Mouse (Mus musculus): ENCODE data around the gene Mettl6. TPM values are rescaled to one million over a fixed set of nuclear protein-coding genes. Genes with fewer than 3 reads are reported as not detected.
"Not testable (repeated sequence)": the region's sequence is repeated elsewhere in the genome, so short reads cannot be mapped to it uniquely, and the experiment has no call there.

The Mettl6 gene
- total RNA-seq, 2 experiments from 2014 or later = 13.8 to 24.1 TPM

DNA sequence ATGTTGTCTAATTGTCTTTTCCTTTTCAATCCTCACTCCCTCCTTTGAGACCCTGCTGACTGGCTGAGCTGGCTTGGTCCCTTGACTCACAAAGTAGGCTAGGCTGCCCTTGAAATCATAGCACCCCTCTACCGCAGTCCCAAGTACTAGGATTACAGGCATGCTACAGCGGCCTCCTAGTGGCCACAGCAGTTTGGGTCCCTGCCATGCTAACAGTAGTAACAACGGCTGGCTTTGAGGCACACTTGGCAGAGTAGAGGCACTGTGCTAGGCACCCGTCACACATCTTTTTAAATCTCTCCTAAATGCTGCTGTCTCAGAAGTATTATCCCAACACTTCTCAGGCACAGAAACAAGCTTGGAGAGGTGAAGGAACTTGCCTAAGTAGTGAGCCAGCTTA, 8.4 kb downstream of the Mettl6 start:
- no peak for ATAC-seq (replicated peaks; ENCODE audit: low FRiP score, poor library complexity, severe bottlenecking)

DNA sequence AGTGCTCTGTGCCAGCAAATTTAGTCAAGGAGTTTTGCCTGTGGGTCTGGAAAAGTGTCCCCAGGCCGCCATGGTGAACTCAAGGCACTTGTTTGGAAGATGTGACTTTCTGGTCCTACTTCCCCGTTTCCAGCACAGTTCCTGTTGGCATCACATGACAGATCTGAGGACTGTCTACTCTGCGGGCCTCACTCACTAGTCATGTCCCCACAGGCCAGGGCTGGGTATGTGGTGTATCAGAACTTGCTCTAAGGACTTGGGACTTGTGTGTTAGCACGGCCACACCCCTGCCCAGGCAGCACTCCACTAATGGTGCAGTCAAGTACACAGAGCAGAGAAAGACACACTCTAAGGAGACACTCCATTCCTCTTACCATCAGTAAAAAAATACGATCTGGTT, 12.4 kb downstream of the Mettl6 start:
- ATAC-seq (replicated peaks; ENCODE audit: low FRiP score, poor library complexity, severe bottlenecking) = no peak

DNA sequence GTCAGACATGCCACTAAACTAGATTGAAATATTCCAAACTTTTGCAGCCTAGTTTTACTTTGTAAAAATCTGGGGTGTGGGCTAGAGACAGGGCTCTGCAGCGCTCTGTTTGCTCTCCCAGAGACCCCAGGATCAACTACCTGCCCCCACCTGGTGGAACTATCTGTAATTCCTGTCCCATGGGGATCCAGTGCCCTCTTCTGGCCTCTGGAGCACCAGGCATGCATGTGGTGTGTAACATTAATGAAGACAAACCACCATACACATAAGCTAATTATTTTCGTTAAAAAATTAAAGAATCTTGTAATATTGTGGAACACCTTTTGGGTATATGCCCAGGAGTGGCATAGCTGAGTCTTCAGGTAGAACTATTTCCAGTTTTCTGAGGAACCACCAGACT, 21.5 kb downstream of the Mettl6 start:
- no peak for ATAC-seq (replicated peaks; ENCODE audit: low FRiP score, poor library complexity, severe bottlenecking)

DNA sequence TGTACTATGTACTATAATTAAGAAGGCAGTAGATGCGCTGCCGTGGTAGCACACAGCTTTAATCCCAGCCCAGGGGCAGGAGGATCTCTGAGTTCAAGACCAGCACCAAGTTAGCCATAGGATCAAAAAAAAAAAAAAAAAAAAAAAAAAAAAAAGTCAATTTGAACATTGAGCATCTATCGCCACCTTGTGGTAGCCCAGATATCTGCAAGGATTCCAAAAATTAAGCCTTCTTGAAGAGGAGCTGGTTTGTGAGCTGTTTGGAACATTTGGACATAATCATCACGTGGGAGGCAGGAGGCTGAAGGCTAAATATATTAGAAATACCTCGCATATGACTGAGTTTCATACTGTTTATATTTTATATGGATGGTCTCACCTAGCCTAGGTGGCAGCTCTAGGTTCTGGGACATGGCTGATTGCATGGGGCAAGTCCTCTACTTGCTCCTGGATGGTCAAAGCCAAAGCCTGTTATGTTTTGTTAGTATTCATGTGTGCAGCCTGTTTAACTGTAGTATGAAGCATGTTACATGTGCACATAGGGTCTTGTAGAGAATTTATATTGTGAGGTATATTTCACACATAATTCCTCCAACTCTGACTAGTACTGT, 22.3 kb downstream of the Mettl6 start:
- peak; percentile 74 for ATAC-seq (replicated peaks; ENCODE audit: low FRiP score, poor library complexity, severe bottlenecking)

DNA sequence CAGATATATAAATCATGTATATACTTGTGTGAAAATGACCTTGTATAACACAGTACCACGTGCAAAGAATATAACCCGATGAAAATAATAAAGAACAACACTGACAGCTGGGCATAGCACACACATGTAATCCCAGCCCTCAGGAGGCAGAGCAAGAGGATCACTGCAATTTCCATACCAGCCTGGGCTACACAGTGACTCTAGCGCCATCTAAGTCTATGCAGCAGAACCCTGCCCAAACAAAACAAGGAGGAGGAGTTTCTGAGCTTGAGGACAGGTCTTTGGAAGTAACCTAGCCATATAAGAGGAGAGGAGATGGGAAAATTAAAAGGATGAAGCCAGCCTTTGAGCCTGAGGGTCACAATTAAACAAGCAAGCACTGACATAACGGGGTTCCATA, 25.1 kb downstream of the Mettl6 start:
- ATAC-seq (replicated peaks; ENCODE audit: low FRiP score, poor library complexity, severe bottlenecking) = no peak

DNA sequence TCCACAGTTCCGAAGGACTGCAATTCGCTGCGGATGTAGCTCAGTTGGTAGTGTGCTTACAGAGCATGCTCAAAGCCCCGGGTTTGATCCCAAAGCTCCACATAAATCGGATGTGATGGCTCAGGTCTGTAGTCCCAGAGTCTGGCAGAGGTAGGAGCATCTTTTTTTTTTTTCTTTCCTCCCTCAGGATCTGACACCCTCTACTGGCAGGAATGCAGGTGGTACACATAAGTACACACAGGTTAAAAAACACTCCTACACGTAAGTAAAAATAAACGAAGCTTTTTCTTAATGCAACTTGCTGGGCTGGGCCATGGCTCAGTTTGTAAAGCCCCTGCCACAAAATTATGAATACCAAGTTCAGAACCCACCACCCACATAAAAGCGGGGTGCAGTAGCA, 30.7 kb downstream of the Mettl6 start:
- no peak for ATAC-seq (replicated peaks; ENCODE audit: low FRiP score, poor library complexity, severe bottlenecking)

DNA sequence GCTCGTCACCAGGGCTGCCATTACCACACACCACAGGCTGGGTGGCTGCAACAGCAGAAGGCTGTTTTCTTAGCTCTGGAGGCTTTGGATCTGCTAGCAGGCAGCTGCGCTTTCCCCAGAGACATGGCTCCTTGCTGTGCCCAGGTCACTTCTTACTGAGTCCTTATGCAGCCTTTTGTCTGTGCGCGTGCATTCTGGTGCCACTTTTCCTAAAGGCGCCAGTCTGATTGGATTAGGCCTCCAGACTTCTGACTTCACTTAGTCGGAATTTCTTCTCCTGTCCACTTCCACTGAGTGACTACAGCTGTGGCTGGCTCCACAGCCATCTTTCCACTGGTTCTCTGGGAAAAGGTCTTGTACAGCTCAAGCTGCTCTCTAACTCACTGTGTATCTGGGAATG, 32.0 kb downstream of the Mettl6 start:
- no peak for ATAC-seq (replicated peaks; ENCODE audit: low FRiP score, poor library complexity, severe bottlenecking)

DNA sequence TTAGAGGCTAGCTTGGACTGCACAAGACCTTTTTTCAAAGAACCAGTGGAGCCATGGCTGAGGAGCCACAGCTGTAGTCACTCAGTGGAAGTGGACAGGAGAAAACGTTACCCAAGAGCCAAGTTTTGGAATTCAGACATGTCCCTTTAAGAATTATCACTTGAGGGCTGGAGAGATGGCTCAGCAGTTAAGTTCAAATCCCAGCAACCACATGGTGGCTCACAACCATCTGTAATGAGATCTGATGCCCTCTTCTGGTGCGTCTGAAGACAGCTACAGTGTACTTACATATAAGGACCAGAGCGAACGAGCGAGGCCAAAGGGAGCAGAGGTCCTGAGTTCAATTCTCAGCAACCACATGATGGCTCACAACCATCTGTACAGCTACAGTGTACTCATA, 32.6 kb downstream of the Mettl6 start:
- not testable (repeated sequence) for ATAC-seq (replicated peaks; ENCODE audit: low FRiP score, poor library complexity, severe bottlenecking)

DNA sequence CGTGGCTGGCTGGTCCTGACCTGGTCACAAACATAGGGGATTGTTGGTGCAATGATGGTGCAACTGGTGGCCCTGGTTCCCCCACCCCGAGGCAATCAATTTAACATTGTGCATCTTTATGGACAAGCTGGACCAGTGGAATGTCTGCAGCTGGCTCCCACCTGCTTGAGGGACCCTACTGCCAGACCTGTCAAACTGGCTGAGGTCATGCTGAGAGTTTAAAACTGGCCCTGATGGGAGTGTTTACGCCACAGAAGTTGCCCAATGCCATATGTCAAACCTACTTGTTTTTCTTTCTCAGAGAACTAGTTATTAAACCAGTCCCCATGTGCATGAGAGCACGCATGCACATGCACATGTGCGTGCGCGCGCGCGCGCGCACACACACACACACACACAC, 36.8 kb downstream of the Mettl6 start:
- ATAC-seq (replicated peaks; ENCODE audit: low FRiP score, poor library complexity, severe bottlenecking) = no peak

DNA sequence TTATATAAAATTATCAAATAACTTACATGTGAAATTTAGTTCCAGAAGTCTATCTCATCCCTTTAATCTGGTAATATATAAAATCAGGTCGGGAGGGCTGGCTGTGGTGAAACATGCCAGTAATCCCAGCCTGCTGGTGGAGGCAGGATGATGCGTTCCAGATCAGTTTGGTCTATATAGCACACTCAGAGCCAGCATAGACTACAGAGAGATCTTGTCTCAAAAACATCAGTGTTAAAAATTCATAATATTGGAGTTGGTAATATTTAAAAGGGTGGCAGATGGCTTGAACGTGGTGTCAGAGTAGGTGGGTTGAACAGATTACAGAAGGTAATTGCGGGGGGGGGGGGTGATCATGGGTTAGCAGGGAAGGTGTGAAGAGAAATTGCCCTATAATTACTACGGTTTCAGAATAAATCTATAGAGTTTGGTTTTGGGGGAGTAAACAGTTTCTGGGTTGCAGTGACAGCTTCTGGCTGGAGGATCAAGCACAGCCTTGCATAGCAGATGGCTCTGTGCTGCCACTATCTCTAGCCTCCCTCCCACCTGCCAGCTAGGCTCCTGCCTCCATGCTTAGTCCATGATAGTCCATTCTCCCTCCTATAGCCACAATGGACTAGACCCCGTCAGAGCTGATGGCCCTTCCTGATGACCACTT, 38.6 kb downstream of the Mettl6 start:
- no peak for ATAC-seq (replicated peaks; ENCODE audit: low FRiP score, poor library complexity, severe bottlenecking)

DNA sequence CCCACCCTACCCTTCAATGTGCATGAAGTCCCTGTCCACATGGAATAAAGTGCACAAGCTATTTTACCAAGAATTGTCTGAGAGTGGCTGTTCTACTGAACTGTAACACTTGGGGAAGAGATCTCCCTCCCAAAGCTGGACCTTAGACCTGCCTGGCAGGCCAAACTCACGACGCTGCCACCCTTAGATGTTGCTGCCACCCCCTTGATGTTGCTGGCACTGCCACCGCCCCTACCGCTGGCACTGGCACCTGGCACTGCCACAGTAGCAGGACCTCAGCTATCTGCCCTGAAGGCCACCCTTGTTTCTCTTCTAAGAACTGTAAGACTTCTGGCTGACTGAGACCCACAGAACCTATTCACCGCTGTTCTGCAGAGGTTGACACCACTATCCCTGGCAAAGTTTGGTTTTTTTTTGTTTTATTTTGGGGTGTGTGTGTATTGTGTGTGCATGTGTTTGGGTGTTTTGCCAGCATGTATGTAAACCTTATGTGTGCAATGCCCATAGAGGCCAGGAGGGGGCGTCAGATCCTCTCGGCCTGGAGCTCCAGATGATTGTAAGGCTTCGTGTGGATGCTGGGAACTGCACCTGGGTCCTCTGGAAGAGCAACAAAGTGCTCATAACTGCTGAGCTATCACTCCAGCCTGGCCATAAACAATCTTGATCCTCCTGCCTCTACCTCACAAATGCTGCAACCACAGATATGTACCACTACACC, 39.8 kb downstream of the Mettl6 start:
- 0 out of 2 replicates have a peak, but pooled peaks have one; percentile 45 for ATAC-seq (replicated peaks; ENCODE audit: low FRiP score, poor library complexity, severe bottlenecking)

DNA sequence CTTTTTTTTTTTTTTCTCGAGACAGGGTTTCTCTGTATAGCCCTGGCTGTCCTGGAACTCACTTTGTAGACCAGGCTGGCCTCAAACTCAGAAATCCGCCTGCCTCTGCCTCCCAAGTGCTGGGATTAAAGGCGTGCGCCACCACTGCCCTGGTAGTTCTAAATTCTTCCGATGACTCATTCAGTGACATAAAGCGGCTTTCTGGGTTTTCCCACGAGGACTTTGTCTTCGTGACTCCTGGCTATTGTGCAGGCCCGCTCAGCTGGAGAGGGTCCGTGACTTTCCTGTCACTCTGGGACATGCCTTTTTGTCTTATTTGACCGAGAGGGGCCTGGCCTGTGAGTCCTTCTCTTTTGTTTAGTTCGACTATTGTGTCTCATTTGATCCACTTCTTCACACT, 40.9 kb downstream of the Mettl6 start:
- ATAC-seq (replicated peaks; ENCODE audit: low FRiP score, poor library complexity, severe bottlenecking) = not testable (repeated sequence)

DNA sequence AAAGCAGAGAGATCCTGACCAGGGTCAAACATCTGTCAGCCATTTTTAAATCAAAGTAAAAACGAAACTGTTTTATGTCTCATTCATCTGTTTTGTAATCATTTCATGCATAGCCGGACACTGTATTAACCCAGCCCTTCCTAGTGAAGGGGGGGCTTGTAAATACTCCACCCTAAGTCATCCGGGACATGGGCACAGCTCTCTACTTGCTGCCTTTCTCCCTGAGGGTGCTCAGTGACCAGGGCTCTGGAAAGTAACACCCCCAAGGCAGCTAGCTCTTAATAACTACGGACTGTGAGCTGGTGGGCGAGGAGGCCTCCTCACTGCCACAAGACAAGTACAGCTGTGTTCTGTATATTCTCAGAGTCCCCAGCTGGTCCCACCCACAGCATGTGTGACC, 45.8 kb downstream of the Mettl6 start:
- ATAC-seq (replicated peaks; ENCODE audit: low FRiP score, poor library complexity, severe bottlenecking) = no peak

DNA sequence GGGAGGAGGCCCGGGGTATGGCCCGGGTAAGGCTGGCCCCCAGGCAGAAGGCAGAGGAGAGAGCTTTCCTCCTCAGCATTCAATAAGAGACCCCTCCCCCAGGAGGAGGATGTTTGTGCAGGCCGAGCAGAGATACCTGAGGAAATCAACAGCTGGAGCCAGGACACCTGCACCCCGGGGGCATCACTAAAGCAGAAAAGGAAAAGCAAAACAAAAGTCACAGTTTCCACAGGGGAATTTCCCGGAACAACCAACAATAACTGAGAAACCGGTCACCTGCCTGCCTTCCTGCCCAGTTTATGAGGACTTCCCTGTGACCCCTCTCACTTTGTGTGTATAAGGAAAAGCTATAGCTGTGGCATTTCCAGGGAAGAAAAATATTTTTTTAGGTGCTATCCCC, 51.2 kb downstream of the Mettl6 start:
- ATAC-seq (replicated peaks; ENCODE audit: low FRiP score, poor library complexity, severe bottlenecking) = no peak

DNA sequence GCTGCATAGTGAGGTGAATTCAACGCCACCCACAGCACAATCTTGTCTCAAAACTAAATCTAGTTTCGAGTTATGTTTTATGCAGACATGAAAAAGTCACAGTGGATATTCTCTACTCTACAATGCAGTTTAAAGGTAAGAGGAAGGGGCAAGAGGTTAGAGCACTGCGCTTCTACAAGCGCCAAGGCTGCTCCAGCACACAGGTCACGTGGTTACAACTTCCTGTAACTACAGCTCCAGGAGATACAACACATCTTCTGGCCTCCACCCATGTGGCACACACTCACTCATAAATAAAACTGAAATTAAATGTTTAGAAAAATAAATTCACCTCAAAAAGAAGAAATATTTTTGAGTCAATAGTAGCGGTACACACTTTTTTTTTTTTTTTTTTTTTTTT, 54.1 kb downstream of the Mettl6 start:
- no peak for ATAC-seq (replicated peaks; ENCODE audit: low FRiP score, poor library complexity, severe bottlenecking)

DNA sequence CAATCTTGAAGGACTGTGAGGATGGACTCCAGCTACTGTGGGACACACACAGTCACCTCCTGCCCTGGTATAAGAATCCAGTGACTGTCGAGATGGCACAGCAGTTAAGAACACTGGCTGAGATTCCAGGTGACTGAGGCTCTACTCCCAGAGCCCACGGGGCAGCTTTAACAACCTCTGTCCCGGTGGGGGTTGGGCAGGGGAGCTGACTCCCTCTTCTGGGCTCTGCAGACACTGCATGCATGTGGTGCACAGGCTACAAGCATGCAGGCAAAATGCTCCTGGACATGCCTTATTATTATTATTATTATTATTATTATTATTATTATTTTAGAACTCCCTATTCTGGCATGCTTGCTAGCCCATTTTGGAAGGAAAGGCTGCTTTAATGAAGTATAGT, 54.6 kb downstream of the Mettl6 start:
- no peak for ATAC-seq (replicated peaks; ENCODE audit: low FRiP score, poor library complexity, severe bottlenecking)

DNA sequence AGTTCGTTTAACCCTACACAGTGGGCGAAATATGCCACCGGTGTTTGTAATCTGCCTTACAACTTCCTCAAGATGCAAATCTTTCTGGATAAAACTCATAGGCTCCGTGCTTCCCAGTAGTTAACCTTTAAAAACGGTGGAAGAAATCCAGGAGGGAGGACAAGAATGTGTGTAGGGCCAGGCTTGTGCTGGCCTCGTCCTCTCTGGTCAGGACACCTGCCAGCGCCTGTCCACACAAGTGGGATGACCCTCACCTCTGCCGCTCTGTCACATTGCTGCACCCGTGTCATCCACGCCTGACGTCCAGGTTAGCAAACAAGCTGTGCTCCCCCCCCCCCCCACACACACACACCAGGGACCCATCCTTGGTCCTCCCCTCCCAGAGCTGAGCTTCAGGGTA, 55.6 kb downstream of the Mettl6 start:
- ATAC-seq (replicated peaks; ENCODE audit: low FRiP score, poor library complexity, severe bottlenecking) = no peak

DNA sequence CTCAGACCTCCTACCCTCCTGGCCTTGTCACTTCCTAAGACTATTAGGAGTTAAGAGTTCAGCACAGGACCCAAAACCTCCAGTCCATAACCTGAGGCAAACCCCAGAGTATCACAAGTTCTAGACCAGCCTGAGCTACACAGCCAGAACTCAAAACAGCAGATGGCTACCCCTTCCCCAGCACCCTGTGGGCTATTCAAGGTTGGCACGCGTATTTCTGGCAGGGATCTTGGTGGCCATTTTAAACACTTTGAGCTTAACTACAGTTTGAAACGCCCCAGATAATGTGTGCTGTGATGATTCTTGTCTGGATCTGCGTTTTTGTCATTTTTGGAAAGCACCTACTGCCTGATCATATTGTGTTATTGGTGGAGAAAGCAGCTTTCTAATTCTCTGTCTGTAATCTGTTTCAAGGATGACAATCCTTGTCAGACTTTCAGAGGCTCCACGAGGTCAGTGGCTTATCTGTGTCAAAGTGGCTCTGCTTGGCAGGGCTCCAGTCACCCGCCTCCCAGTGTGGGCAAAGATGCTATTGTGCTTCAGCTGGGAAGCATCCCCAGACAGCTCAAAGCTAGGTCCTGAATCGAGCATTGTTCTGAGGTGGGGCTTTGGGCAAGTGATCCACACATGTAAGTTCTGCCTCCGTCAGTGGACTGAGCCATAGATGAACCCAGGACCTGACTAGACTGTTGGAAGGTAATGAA, 56.9 kb downstream of the Mettl6 start:
- no peak for ATAC-seq (replicated peaks; ENCODE audit: low FRiP score, poor library complexity, severe bottlenecking)

DNA sequence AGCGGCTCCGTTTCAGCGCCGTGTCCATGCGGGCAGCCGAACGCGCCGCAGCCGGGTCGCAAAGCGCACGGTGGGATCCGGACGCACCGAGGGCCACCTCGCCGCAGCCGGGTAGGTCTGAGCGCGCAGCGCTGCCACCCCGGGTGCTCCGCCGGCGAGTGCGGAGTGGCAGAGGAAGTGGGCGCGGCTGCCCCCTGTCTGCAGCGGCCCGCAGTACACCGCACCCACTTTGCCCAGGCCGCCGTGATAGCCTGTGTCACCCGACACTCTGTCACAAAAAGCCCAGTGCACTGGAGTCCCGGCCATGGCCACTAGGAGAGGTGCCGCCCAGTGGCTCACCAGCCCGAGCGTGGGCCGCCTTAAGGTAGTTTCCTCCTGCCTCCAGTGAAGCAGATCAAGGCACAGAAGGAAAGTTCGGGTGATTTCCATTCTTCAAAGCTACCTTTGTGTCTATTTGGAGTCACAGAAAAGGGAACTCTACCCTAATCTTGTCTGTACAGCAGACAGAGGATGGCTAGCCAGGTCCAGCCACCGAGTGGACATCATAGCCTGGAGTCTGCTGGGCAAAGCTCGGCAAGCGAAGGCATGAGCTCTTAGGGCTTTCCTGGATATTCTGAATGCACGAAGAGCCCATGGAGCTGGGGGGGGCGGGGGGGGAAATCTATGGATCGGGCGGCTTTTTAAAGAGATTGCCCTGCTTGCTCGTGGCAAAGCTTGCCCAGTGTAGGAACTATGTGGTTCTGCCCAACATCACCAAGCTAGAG, 58.7 kb downstream of the Mettl6 start, which contains the start of gene Sh3bp5:
Gene Sh3bp5, minus strand, starts transcription at position 149 of the 764 bp plus-strand sequence.
- ATAC-seq (replicated peaks; ENCODE audit: low FRiP score, poor library complexity, severe bottlenecking) = peak; percentile 87

Data from erythroblast, adult 5-6 weeks (primary cell).